Mouse (Mus musculus): ENCODE measurements around the gene Wipf3.

Gene Wipf3

GRCm38 (mm10) chr6:54537053-54537452, 107.7 kb downstream of the Wipf3 start:
- DNase-seq = no peak

- no peak for DNase-seq
These were observed 109.4 kb downstream of the Wipf3 start for GRCm38 (mm10) chr6:54538773-54539173.

- DNase-seq = no peak
These were observed 110.0 kb downstream of the Wipf3 start for GRCm38 (mm10) chr6:54539396-54539795.

GRCm38 (mm10) chr6:54540252-54540887, 111.0 kb downstream of the Wipf3 start:
- peak; percentile 55 for DNase-seq

- peak; percentile 25 for DNase-seq
These were observed 113.4 kb downstream of the Wipf3 start for GRCm38 (mm10) chr6:54542836-54543235.

- no peak for DNase-seq
These were observed 114.2 kb downstream of the Wipf3 start for GRCm38 (mm10) chr6:54543646-54544045.

GRCm38 (mm10) chr6:54548314-54549019, 119.1 kb downstream of the Wipf3 start:
- DNase-seq = no peak

GRCm38 (mm10) chr6:54549311-54549710, 119.9 kb downstream of the Wipf3 start:
- no peak for DNase-seq

GRCm38 (mm10) chr6:54550801-54551323, 121.5 kb downstream of the Wipf3 start:
- DNase-seq = no peak

- no peak for DNase-seq
These were observed 123.5 kb downstream of the Wipf3 start for GRCm38 (mm10) chr6:54552721-54553413.
